Mouse (Mus musculus) limb, embryonic 14.5 days (tissue): Measurements from ENCODE around the gene Eif6. TPM values are rescaled to one million over a fixed set of nuclear protein-coding genes. Genes with fewer than 3 reads are reported as not detected.
A peak's percentile ranks its signal among the peaks of the same experiment; 100 is the strongest.

Experiments
- ATAC-seq: fragments of 200-750 bp; cut with Nextera tagmentation; 2 replicates; pipeline ENCODE4 v1.8.0; 2017; ENCODE audit warnings: low read depth, moderate number of reproducible peaks, moderate TSS enrichment; ENCODE audit not compliant: low FRiP score
- DNase-seq: peaks from one replicate; pipeline ENCODE4 v3.0.0-alpha.2; 2015; ENCODE audit warnings: low spot score
- H3K27ac ChIP-seq: fragments of 300-500 bp; sonication (generic); replicated peaks from 2 replicates; pipeline ENCODE4 v1.5.1; 2014; ENCODE audit warnings: low read depth, mild to moderate bottlenecking, low read length, moderate library complexity, mixed read lengths
- H3K27me3 ChIP-seq: fragments of 300-500 bp; sonication (generic); 2 replicates; pipeline ENCODE4 v1.6.1; 2014; ENCODE audit warnings: low read length, mixed read lengths; ENCODE audit not compliant: control insufficient read depth, insufficient read depth
- H3K36me3 ChIP-seq: fragments of 300-500 bp; sonication (generic); 2 replicates; pipeline ENCODE4 v1.6.1; 2014; ENCODE audit warnings: mild to moderate bottlenecking, low read length, moderate library complexity, mixed read lengths; ENCODE audit not compliant: control insufficient read depth, insufficient read depth
- H3K4me1 ChIP-seq: fragments of 300-500 bp; sonication (generic); 2 replicates; pipeline ENCODE4 v1.6.1; 2014; ENCODE audit warnings: antibody characterized with exemption, low read length, mixed read lengths; ENCODE audit not compliant: control insufficient read depth, insufficient read depth
- H3K4me2 ChIP-seq: fragments of 300-500 bp; sonication (generic); replicated peaks from 2 replicates; pipeline ENCODE4 v1.6.1; 2014; ENCODE audit warnings: low read depth, mild to moderate bottlenecking, low read length, moderate library complexity; ENCODE audit not compliant: severe bottlenecking
- H3K4me3 ChIP-seq: fragments of 300-500 bp; sonication (generic); replicated peaks from 2 replicates; pipeline ENCODE4 v1.5.1; 2014; ENCODE audit warnings: low read length
- H3K9ac ChIP-seq: fragments of 300-500 bp; sonication (generic); 2 replicates; pipeline ENCODE4 v1.6.1; 2014; ENCODE audit warnings: mild to moderate bottlenecking, low read depth, low read length, moderate library complexity; ENCODE audit not compliant: severe bottlenecking
- H3K9me3 ChIP-seq: fragments of 300-500 bp; sonication (generic); 2 replicates; pipeline ENCODE4 v1.6.1; 2016; ENCODE audit warnings: low read length; ENCODE audit not compliant: control insufficient read depth
- POLR2A ChIP-seq: fragments of 200-500 bp; IDR thresholded peaks from 2 replicates; pipeline ENCODE4 v1.8.0; 2012; ENCODE audit warnings: inconsistent platforms, mild to moderate bottlenecking, moderate library complexity, borderline replicate concordance; ENCODE audit not compliant: insufficient read depth, insufficient read length; ENCODE audit errors: extremely low read depth
- whole genome bisulfite sequencing: fragments of 180-500 bp; shearing (Covaris S2); extraction: QIAGEN DNeasy Blood & Tissue Kit; methylation state at CpG from one replicate; pipeline ENCODE4 v1.1.7; 2014; 5-methylcytosine and 5-hydroxymethylcytosine counted together
- polyA plus RNA-seq, 2 experiments: library from polyadenylated mRNA; depleted of rRNA in 1 of 2; stranded (reverse) in 1 of 2; unstranded in 1 of 2; fragments of >200 nt; fragmentation: Nextera tagmentation in 1 of 2; extraction: Ambion mirVana in 1 of 2; gene quantifications; 2 replicates each; pipeline versions ENCODE4 v1.2.1 to v1.2.3; 2012 to 2014

The Eif6 gene
- polyA plus RNA-seq, 2 experiments, result 95.8 to 174 TPM

DNA sequence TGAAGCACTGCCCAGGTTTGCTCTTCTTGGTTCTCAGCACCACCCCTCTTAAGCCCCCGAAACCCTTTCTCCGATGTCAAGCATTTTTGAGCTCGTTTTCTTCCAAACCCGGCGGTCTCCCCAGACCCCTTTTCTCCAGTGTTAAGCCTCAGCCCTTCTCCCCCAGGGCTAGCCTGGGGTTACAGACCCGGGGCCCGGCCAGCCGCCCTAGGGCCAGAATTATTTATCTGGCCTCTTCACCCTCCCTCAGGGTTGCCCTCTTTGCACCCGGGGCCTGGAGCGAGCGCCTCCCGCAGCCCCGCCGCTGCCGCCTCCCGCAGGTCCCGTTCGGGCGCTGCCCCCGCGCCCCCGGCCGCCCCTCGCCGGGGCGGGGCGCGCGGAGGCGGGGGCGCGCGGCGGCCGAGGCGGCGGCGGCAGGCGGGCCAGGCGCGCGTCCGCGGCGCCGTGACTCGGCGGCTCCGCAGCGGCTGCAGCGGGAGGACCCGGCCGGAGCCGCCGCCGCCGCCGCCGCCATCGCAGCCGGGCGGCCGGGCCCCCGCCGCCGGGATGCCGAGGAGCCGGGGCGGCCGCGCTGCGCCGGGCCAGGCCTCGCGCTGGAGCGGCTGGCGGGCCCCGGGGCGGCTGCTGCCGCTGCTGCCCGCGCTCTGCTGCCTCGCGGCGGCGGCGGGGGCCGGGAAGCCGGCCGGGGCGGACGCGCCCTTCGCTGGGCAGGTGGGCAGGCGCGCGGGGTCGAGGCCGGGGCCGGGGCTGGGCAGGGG lies 51.6 kb downstream of the Eif6 start, which contains the start of gene Mmp24:
Mmp24 (plus strand) TSS at position 416 of the 758 bp plus-strand sequence.
- Histone ChIP-seq H3K9ac (no peak within 1 kb of the TSS), H3K4me1 (0 out of 2 replicates have a peak, but pooled peaks cover 3% of the 10 kb centered on the region), H3K4me3 (peak within 1 kb of the TSS; percentile 38), H3K9me3 (no peaks in the 10 kb centered on the region), H3K27ac (no peak within 1 kb of the TSS), H3K27me3 (peaks cover 43% of the 10 kb centered on the region), H3K4me2 (peak within 1 kb of the TSS; percentile 89), H3K36me3 (no peaks in the 10 kb centered on the region)
- DNase-seq (no peak), ATAC-seq (no peak)
- TF ChIP-seq POLR2A, result no peak
- WGBS, result 5% methylated on average over 34 of the region's 100 CpGs

DNA sequence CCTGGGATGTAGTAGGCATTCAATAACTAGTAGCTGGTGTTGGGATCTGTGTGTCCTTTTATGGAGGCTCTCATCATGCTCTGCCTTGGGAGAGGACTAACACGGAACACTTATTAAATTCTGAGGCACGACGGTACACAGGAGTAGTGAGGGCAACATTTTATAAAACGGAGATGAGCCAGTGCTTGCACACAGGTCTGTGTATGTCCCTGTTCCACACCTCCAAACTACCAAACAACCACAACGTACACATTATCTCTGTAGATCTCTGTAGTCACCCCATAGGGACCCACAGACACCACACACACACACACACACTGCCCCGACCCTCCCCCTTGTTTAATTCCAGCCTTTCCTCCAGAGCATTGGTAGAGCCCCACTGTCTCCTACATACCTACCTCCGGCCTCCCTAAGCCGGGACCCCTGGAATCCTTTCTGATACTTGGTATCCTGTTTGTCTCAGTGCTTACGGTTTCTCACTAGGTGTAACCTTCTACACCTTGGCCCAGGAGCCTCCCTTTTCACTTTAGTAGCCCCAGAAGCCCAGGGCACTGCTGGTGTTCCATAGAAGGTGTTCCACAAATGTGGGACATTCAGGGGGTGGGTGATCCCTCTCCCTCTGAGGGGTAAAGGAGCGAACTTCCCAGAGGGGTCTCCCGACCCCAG lies 52.3 kb downstream of the Eif6 start:
- Histone ChIP-seq H3K27ac (no peak overlapping the region), H3K36me3 (no peaks in the 10 kb centered on the region), H3K27me3 (peaks cover 43% of the 10 kb centered on the region), H3K9me3 (no peaks in the 10 kb centered on the region), H3K4me1 (0 out of 2 replicates have a peak, but pooled peaks cover 3% of the 10 kb centered on the region), H3K4me3 (peak overlapping the region; percentile 31; the same call in 1 of the 2 replicates), H3K4me2 (no peak overlapping the region), H3K9ac (no peak overlapping the region)
- TF ChIP-seq POLR2A, result no peak
- no peak for ATAC-seq
- WGBS, result 58% methylated on average over 11 of the region's 11 CpGs
- DNase-seq, result no peak

DNA sequence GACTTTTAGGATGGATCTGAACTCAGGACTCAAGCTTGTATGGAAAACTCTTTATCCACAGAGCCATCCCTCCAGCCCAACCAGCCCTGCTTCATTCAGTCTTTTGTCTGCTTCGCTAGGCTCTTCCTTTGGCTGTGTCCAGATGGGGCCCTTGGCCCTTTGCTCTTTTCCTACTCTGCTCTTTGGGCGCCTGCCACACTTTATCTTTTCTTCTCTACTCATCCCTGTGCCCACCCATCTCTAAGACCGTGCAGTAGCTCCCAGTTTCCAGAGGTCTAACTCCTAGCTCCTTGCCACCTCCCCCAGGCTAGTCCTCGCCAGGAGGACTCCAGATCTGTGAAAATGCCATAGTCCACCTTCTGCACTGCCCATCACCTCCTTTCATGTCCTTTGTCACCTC lies 53.1 kb downstream of the Eif6 start:
- peaks cover 43% of the 10 kb centered on the region for H3K27me3 ChIP-seq
- ATAC-seq (no peak), DNase-seq (no peak)
- H3K9me3 ChIP-seq, result no peaks in the 10 kb centered on the region
- H3K4me2 ChIP-seq, result no peak overlapping the region
- H3K36me3 ChIP-seq, result no peaks in the 10 kb centered on the region
- H3K27ac ChIP-seq, result no peak overlapping the region
- H3K9ac ChIP-seq, result no peak overlapping the region
- TF ChIP-seq POLR2A, result no peak
- WGBS, result 61% methylated on average over 4 of the region's 4 CpGs
- no peak overlapping the region for H3K4me3 ChIP-seq
- H3K4me1 ChIP-seq, result 0 out of 2 replicates have a peak, but pooled peaks cover 3% of the 10 kb centered on the region

Other genes starting within 250 kb of the Eif6 start
- gene Gss, start 234.1 kb downstream of the Eif6 start, polyA plus RNA-seq (2012; rRNA removed), result 16.3 and 21.3 TPM in 2 replicates
- 24.9 and 28.7 TPM in 2 replicates for gene Gss, start 234.1 kb downstream of the Eif6 start, polyA plus RNA-seq (2014; fragmentation: Nextera tagmentation; extraction: Ambion mirVana)
- gene Myh7b, start 215.7 kb downstream of the Eif6 start, polyA plus RNA-seq (2012; rRNA removed), result 21.9 and 27.0 TPM in 2 replicates
- 3.6 and 5.0 TPM in 2 replicates for gene Myh7b, start 215.7 kb downstream of the Eif6 start, polyA plus RNA-seq (2014; fragmentation: Nextera tagmentation; extraction: Ambion mirVana)
- gene Trpc4ap, start 134.5 kb downstream of the Eif6 start, polyA plus RNA-seq (2012; rRNA removed), result 166 and 196 TPM in 2 replicates
- gene Trpc4ap, start 134.5 kb downstream of the Eif6 start, polyA plus RNA-seq (2014; fragmentation: Nextera tagmentation; extraction: Ambion mirVana), result 140 and 153 TPM in 2 replicates
- 36.1 and 38.5 TPM in 2 replicates for gene Edem2, start 97.5 kb downstream of the Eif6 start, polyA plus RNA-seq (2012; rRNA removed)
- gene Edem2, start 97.5 kb downstream of the Eif6 start, polyA plus RNA-seq (2014; fragmentation: Nextera tagmentation; extraction: Ambion mirVana), result 31.3 and 35.0 TPM in 2 replicates
- not detected in 2 replicates for gene Gm17581, start 91.1 kb downstream of the Eif6 start, polyA plus RNA-seq (2012; rRNA removed)
- gene Gm17581, start 91.1 kb downstream of the Eif6 start, polyA plus RNA-seq (2014; fragmentation: Nextera tagmentation; extraction: Ambion mirVana), result not detected in 2 replicates
- gene Procr, start 75.8 kb downstream of the Eif6 start, polyA plus RNA-seq (2012; rRNA removed), result 6.2 and 8.2 TPM in 2 replicates
- 4.3 and 5.2 TPM in 2 replicates for gene Procr, start 75.8 kb downstream of the Eif6 start, polyA plus RNA-seq (2014; fragmentation: Nextera tagmentation; extraction: Ambion mirVana)
- gene Mmp24, start 51.6 kb downstream of the Eif6 start, polyA plus RNA-seq (2012; rRNA removed), result 0.30 and 0.44 TPM in 2 replicates
- gene Mmp24, start 51.6 kb downstream of the Eif6 start, polyA plus RNA-seq (2014; fragmentation: Nextera tagmentation; extraction: Ambion mirVana), result 0.04 and 0.07 TPM in 2 replicates
- gene BC029722, start 7.5 kb downstream of the Eif6 start, polyA plus RNA-seq (2012; rRNA removed), result 20.6 and 22.2 TPM in 2 replicates
- gene BC029722, start 7.5 kb downstream of the Eif6 start, polyA plus RNA-seq (2014; fragmentation: Nextera tagmentation; extraction: Ambion mirVana), result 12.1 and 14.1 TPM in 2 replicates
- gene Fam83c, start 7.9 kb upstream of the Eif6 start, polyA plus RNA-seq (2012; rRNA removed), result 1.5 and 2.0 TPM in 2 replicates
- gene Fam83c, start 7.9 kb upstream of the Eif6 start, polyA plus RNA-seq (2014; fragmentation: Nextera tagmentation; extraction: Ambion mirVana), result 1.4 and 2.1 TPM in 2 replicates
- 32.6 and 42.1 TPM in 2 replicates for gene Uqcc1, start 103.4 kb upstream of the Eif6 start, polyA plus RNA-seq (2012; rRNA removed)
- 57.2 and 58.5 TPM in 2 replicates for gene Uqcc1, start 103.4 kb upstream of the Eif6 start, polyA plus RNA-seq (2014; fragmentation: Nextera tagmentation; extraction: Ambion mirVana)
- 0.13 TPM in 1 of 2 replicates, not detected in the other for gene Gm15557, start 113.8 kb upstream of the Eif6 start, polyA plus RNA-seq (2012; rRNA removed)
- gene Gm15557, start 113.8 kb upstream of the Eif6 start, polyA plus RNA-seq (2014; fragmentation: Nextera tagmentation; extraction: Ambion mirVana), result 0.17 and 0.18 TPM in 2 replicates
- gene Gdf5, start 118.4 kb upstream of the Eif6 start, polyA plus RNA-seq (2012; rRNA removed), result 40.9 and 58.7 TPM in 2 replicates
- 64.8 and 87.0 TPM in 2 replicates for gene Gdf5, start 118.4 kb upstream of the Eif6 start, polyA plus RNA-seq (2014; fragmentation: Nextera tagmentation; extraction: Ambion mirVana)
- 24.5 and 31.3 TPM in 2 replicates for gene Cep250, start 129.5 kb upstream of the Eif6 start, polyA plus RNA-seq (2012; rRNA removed)
- gene Cep250, start 129.5 kb upstream of the Eif6 start, polyA plus RNA-seq (2014; fragmentation: Nextera tagmentation; extraction: Ambion mirVana), result 19.4 and 20.1 TPM in 2 replicates
- gene 6430550D23Rik, start 181.1 kb upstream of the Eif6 start, polyA plus RNA-seq (2012; rRNA removed), result 3.7 and 4.6 TPM in 2 replicates
- 1.9 and 2.6 TPM in 2 replicates for gene 6430550D23Rik, start 181.1 kb upstream of the Eif6 start, polyA plus RNA-seq (2014; fragmentation: Nextera tagmentation; extraction: Ambion mirVana)
- 261 and 271 TPM in 2 replicates for gene Ergic3, start 181.1 kb upstream of the Eif6 start, polyA plus RNA-seq (2012; rRNA removed)
- 264 and 273 TPM in 2 replicates for gene Ergic3, start 181.1 kb upstream of the Eif6 start, polyA plus RNA-seq (2014; fragmentation: Nextera tagmentation; extraction: Ambion mirVana)
- gene Fer1l4, start 226.0 kb upstream of the Eif6 start, polyA plus RNA-seq (2012; rRNA removed), result 0.03 and 0.11 TPM in 2 replicates
- not detected in 2 replicates for gene Fer1l4, start 226.0 kb upstream of the Eif6 start, polyA plus RNA-seq (2014; fragmentation: Nextera tagmentation; extraction: Ambion mirVana)
- 5.7 and 7.9 TPM in 2 replicates for gene Spag4, start 238.2 kb upstream of the Eif6 start, polyA plus RNA-seq (2012; rRNA removed)
- gene Spag4, start 238.2 kb upstream of the Eif6 start, polyA plus RNA-seq (2014; fragmentation: Nextera tagmentation; extraction: Ambion mirVana), result 2.1 and 3.0 TPM in 2 replicates